Mouse (Mus musculus) liver, postnatal 0 days (tissue): ENCODE results near the gene Gbp6.
"Not testable (repeated sequence)": the region's sequence is repeated elsewhere in the genome, so short reads cannot be mapped to it uniquely, and the experiment has no call there.

Experiments
- CTCF ChIP-seq: sonication (generic); IDR thresholded peaks from 2 replicates; pipeline ENCODE4 v1.5.1; 2016; ENCODE audit warnings: antibody characterized with exemption, low read depth
- EP300 ChIP-seq: IDR thresholded peaks from 2 replicates; pipeline ENCODE4 v1.6.1; 2016; ENCODE audit warnings: antibody characterized with exemption, low read depth, mild to moderate bottlenecking

GRCm38 (mm10) chr5:105290921-105291320 is 2.6 kb downstream of the Gbp6 start:
- TF ChIP-seq CTCF, EP300: not testable (repeated sequence)
